Mouse (Mus musculus) lung, postnatal 0 days (tissue): ENCODE data around the gene Aurkaip1.

Experiments used
- CTCF ChIP-seq: IDR thresholded peaks from 2 replicates; pipeline ENCODE4 v1.5.1; 2016; ENCODE audit warnings: antibody characterized with exemption, mild to moderate bottlenecking
- EP300 ChIP-seq: IDR thresholded peaks from 2 replicates; pipeline ENCODE4 v1.6.1; 2016; ENCODE audit warnings: antibody characterized with exemption, mild to moderate bottlenecking, control low read depth

- no peak for TF ChIP-seq CTCF
- no peak for TF ChIP-seq EP300
Observed at GRCm38 (mm10) chr4:155849391-155849790, 18.3 kb downstream of the Aurkaip1 start.
